Mouse (Mus musculus) liver, adult 2 months (tissue): ENCODE data around the gene Plekhf1.

Experiments used
- CTCF ChIP-seq: fragments of 200-500 bp; IDR thresholded peaks from 2 replicates; pipeline ENCODE4 v1.5.1; 2011; ENCODE audit warnings: low read depth, low read length, control low read depth
- POLR2A ChIP-seq: fragments of 200-500 bp; IDR thresholded peaks from 2 replicates; pipeline ENCODE4 v1.6.1; 2011; ENCODE audit warnings: low read length, control low read depth; ENCODE audit not compliant: insufficient read depth; ENCODE audit errors: extremely low read depth

DNA sequence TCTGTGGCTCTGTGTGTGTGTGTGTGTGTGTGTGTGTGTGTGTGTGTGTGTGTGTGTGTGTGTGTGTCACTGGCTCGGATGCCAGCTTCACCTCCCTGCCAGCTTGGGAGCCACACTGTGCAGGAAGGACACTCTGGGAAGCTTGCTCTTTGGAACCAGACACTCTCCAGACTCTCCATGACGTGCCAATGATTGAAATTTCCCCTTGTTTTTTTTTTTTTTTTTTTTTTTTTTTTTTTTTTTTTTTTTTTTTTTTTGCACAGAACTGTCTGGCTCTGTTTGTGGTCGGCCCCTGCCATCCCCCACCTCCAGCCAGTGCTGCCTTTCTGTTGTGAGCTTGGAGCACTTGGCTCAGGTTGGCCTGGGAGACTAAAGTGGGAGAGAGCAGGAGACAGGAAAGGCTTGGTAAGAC lies 15.2 kb downstream of the Plekhf1 start:
- TF ChIP-seq CTCF (no peak), POLR2A (no peak)
